Mouse (Mus musculus): ENCODE measurements around the gene Plcb4. TPM values are rescaled to one million over a fixed set of nuclear protein-coding genes. Genes with fewer than 3 reads are reported as not detected.

Plcb4 gene
- polyA plus RNA-seq, 1 experiment from 2014 or later, result 16.7 TPM

GRCm38 (mm10) chr2:135749606-135750005, 90.8 kb downstream of the Plcb4 start:
- H3K4me1 ChIP-seq (ENCODE audit: control insufficient read depth, insufficient read depth, low read length), result no peaks in the 10 kb centered on the region
- 72% methylated on average over 15 of the region's 15 CpGs for WGBS

GRCm38 (mm10) chr2:135750748-135751147, 91.9 kb downstream of the Plcb4 start:
- ATAC-seq (ENCODE audit: insufficient read depth, low FRiP score, low TSS enrichment), result no peak
- Histone ChIP-seq H3K4me2 (ENCODE audit: low read depth) (no peak overlapping the region), H3K27ac (ENCODE audit: low read depth, low read length) (no peak overlapping the region), H3K9me3 (ENCODE audit: control insufficient read depth, low read length) (no peaks in the 10 kb centered on the region), H3K9ac (ENCODE audit: low read length) (no peak overlapping the region), H3K36me3 (ENCODE audit: control insufficient read depth, insufficient read depth, low read length) (no peaks in the 10 kb centered on the region), H3K4me1 (ENCODE audit: control insufficient read depth, insufficient read depth, low read length) (no peaks in the 10 kb centered on the region), H3K27me3 (ENCODE audit: control insufficient read depth, insufficient read depth, low read length) (no peaks in the 10 kb centered on the region), H3K4me3 (ENCODE audit: low read depth, low read length) (no peak overlapping the region)
- DNase-seq (ENCODE audit: low spot score), result no peak
- 81% methylated on average over 5 of the region's 5 CpGs for WGBS

More at GRCm38 (mm10) chr2:135749606-135750005, 90.8 kb downstream of the Plcb4 start:
- Histone ChIP-seq H3K9me3 (ENCODE audit: control insufficient read depth, low read length) (no peaks in the 10 kb centered on the region), H3K27ac (ENCODE audit: low read depth, low read length) (no peak overlapping the region), H3K9ac (ENCODE audit: low read length) (no peak overlapping the region), H3K27me3 (ENCODE audit: control insufficient read depth, insufficient read depth, low read length) (no peaks in the 10 kb centered on the region), H3K36me3 (ENCODE audit: control insufficient read depth, insufficient read depth, low read length) (no peaks in the 10 kb centered on the region), H3K4me2 (ENCODE audit: low read depth) (no peak overlapping the region), H3K4me3 (ENCODE audit: low read depth, low read length) (no peak overlapping the region)
- no peak for DNase-seq (ENCODE audit: low spot score)
- ATAC-seq (ENCODE audit: insufficient read depth, low FRiP score, low TSS enrichment), result no peak

GRCm38 (mm10) chr2:135755792-135756191, 97.0 kb downstream of the Plcb4 start:
- Histone ChIP-seq H3K27ac (ENCODE audit: low read depth, low read length) (no peak overlapping the region), H3K4me1 (ENCODE audit: control insufficient read depth, insufficient read depth, low read length) (no peaks in the 10 kb centered on the region), H3K9me3 (ENCODE audit: control insufficient read depth, low read length) (no peaks in the 10 kb centered on the region), H3K9ac (ENCODE audit: low read length) (no peak overlapping the region), H3K27me3 (ENCODE audit: control insufficient read depth, insufficient read depth, low read length) (no peaks in the 10 kb centered on the region), H3K4me3 (ENCODE audit: low read depth, low read length) (no peak overlapping the region), H3K36me3 (ENCODE audit: control insufficient read depth, insufficient read depth, low read length) (no peaks in the 10 kb centered on the region), H3K4me2 (ENCODE audit: low read depth) (no peak overlapping the region)
- DNase-seq (ENCODE audit: low spot score), result no peak
- ATAC-seq (ENCODE audit: insufficient read depth, low FRiP score, low TSS enrichment), result no peak
- 90% methylated on average over 5 of the region's 5 CpGs for WGBS

GRCm38 (mm10) chr2:135757478-135757877, 98.7 kb downstream of the Plcb4 start:
- DNase-seq (ENCODE audit: low spot score) (no peak), ATAC-seq (ENCODE audit: insufficient read depth, low FRiP score, low TSS enrichment) (no peak)
- H3K36me3 ChIP-seq (ENCODE audit: control insufficient read depth, insufficient read depth, low read length), result no peaks in the 10 kb centered on the region
- H3K27me3 ChIP-seq (ENCODE audit: control insufficient read depth, insufficient read depth, low read length), result no peaks in the 10 kb centered on the region
- H3K4me2 ChIP-seq (ENCODE audit: low read depth), result no peak overlapping the region
- H3K9ac ChIP-seq (ENCODE audit: low read length), result no peak overlapping the region
- WGBS, result 91% methylated on average over 3 of the region's 3 CpGs
- no peaks in the 10 kb centered on the region for H3K4me1 ChIP-seq (ENCODE audit: control insufficient read depth, insufficient read depth, low read length)
- no peak overlapping the region for H3K4me3 ChIP-seq (ENCODE audit: low read depth, low read length)
- H3K27ac ChIP-seq (ENCODE audit: low read depth, low read length), result no peak overlapping the region
- no peaks in the 10 kb centered on the region for H3K9me3 ChIP-seq (ENCODE audit: control insufficient read depth, low read length)

GRCm38 (mm10) chr2:135759499-135760095, 100.8 kb downstream of the Plcb4 start:
- Histone ChIP-seq H3K4me1 (ENCODE audit: control insufficient read depth, insufficient read depth, low read length) (0 out of 2 replicates have a peak, but pooled peaks cover under 1% of the 10 kb centered on the region), H3K9ac (ENCODE audit: low read length) (no peak overlapping the region), H3K27ac (ENCODE audit: low read depth, low read length) (no peak overlapping the region), H3K4me2 (ENCODE audit: low read depth) (no peak overlapping the region), H3K36me3 (ENCODE audit: control insufficient read depth, insufficient read depth, low read length) (no peaks in the 10 kb centered on the region), H3K4me3 (ENCODE audit: low read depth, low read length) (no peak overlapping the region), H3K27me3 (ENCODE audit: control insufficient read depth, insufficient read depth, low read length) (no peaks in the 10 kb centered on the region), H3K9me3 (ENCODE audit: control insufficient read depth, low read length) (no peaks in the 10 kb centered on the region)
- ATAC-seq (ENCODE audit: insufficient read depth, low FRiP score, low TSS enrichment) (no peak), DNase-seq (ENCODE audit: low spot score) (no peak)
- WGBS, result 81% methylated on average over 6 of the region's 6 CpGs

- no peak for ATAC-seq (ENCODE audit: insufficient read depth, low FRiP score, low TSS enrichment)
Observed at GRCm38 (mm10) chr2:135761226-135761802, 102.5 kb downstream of the Plcb4 start.

GRCm38 (mm10) chr2:135764706-135765105, 105.9 kb downstream of the Plcb4 start:
- Histone ChIP-seq H3K27ac (ENCODE audit: low read depth, low read length) (no peak overlapping the region), H3K27me3 (ENCODE audit: control insufficient read depth, insufficient read depth, low read length) (no peaks in the 10 kb centered on the region), H3K9me3 (ENCODE audit: control insufficient read depth, low read length) (no peaks in the 10 kb centered on the region), H3K9ac (ENCODE audit: low read length) (no peak overlapping the region), H3K36me3 (ENCODE audit: control insufficient read depth, insufficient read depth, low read length) (no peaks in the 10 kb centered on the region), H3K4me3 (ENCODE audit: low read depth, low read length) (no peak overlapping the region), H3K4me1 (ENCODE audit: control insufficient read depth, insufficient read depth, low read length) (0 out of 2 replicates have a peak, but pooled peaks cover 2% of the 10 kb centered on the region), H3K4me2 (ENCODE audit: low read depth) (no peak overlapping the region)
- ATAC-seq (ENCODE audit: insufficient read depth, low FRiP score, low TSS enrichment) (no peak), DNase-seq (ENCODE audit: low spot score) (no peak)
- 51% methylated on average over 8 of the region's 8 CpGs for WGBS

More at GRCm38 (mm10) chr2:135761226-135761802, 102.5 kb downstream of the Plcb4 start:
- H3K9me3 ChIP-seq (ENCODE audit: control insufficient read depth, low read length), result no peaks in the 10 kb centered on the region
- WGBS, result 89% methylated on average over 8 of the region's 8 CpGs
- no peak overlapping the region for H3K9ac ChIP-seq (ENCODE audit: low read length)
- H3K27me3 ChIP-seq (ENCODE audit: control insufficient read depth, insufficient read depth, low read length), result no peaks in the 10 kb centered on the region
- no peaks in the 10 kb centered on the region for H3K36me3 ChIP-seq (ENCODE audit: control insufficient read depth, insufficient read depth, low read length)
- H3K4me3 ChIP-seq (ENCODE audit: low read depth, low read length), result no peak overlapping the region
- no peak overlapping the region for H3K27ac ChIP-seq (ENCODE audit: low read depth, low read length)
- DNase-seq (ENCODE audit: low spot score), result no peak
- 0 out of 2 replicates have a peak, but pooled peaks cover 2% of the 10 kb centered on the region for H3K4me1 ChIP-seq (ENCODE audit: control insufficient read depth, insufficient read depth, low read length)
- no peak overlapping the region for H3K4me2 ChIP-seq (ENCODE audit: low read depth)

GRCm38 (mm10) chr2:135766471-135767063, 107.8 kb downstream of the Plcb4 start:
- Histone ChIP-seq H3K27ac (ENCODE audit: low read depth, low read length) (no peak overlapping the region), H3K4me1 (ENCODE audit: control insufficient read depth, insufficient read depth, low read length) (0 out of 2 replicates have a peak, but pooled peaks cover 2% of the 10 kb centered on the region), H3K4me3 (ENCODE audit: low read depth, low read length) (no peak overlapping the region), H3K36me3 (ENCODE audit: control insufficient read depth, insufficient read depth, low read length) (no peaks in the 10 kb centered on the region), H3K9ac (ENCODE audit: low read length) (no peak overlapping the region), H3K4me2 (ENCODE audit: low read depth) (no peak overlapping the region), H3K9me3 (ENCODE audit: control insufficient read depth, low read length) (no peaks in the 10 kb centered on the region), H3K27me3 (ENCODE audit: control insufficient read depth, insufficient read depth, low read length) (no peaks in the 10 kb centered on the region)
- no peak for ATAC-seq (ENCODE audit: insufficient read depth, low FRiP score, low TSS enrichment)
- WGBS, result 86% methylated on average over 6 of the region's 6 CpGs
- DNase-seq (ENCODE audit: low spot score), result no peak

GRCm38 (mm10) chr2:135767535-135767934, 108.7 kb downstream of the Plcb4 start:
- Histone ChIP-seq H3K4me1 (ENCODE audit: control insufficient read depth, insufficient read depth, low read length) (0 out of 2 replicates have a peak, but pooled peaks cover 2% of the 10 kb centered on the region), H3K4me3 (ENCODE audit: low read depth, low read length) (no peak overlapping the region), H3K9me3 (ENCODE audit: control insufficient read depth, low read length) (no peaks in the 10 kb centered on the region), H3K27ac (ENCODE audit: low read depth, low read length) (no peak overlapping the region), H3K4me2 (ENCODE audit: low read depth) (no peak overlapping the region), H3K27me3 (ENCODE audit: control insufficient read depth, insufficient read depth, low read length) (no peaks in the 10 kb centered on the region), H3K9ac (ENCODE audit: low read length) (no peak overlapping the region), H3K36me3 (ENCODE audit: control insufficient read depth, insufficient read depth, low read length) (no peaks in the 10 kb centered on the region)
- 81% methylated on average over 5 of the region's 5 CpGs for WGBS
- DNase-seq (ENCODE audit: low spot score), result no peak
- no peak for ATAC-seq (ENCODE audit: insufficient read depth, low FRiP score, low TSS enrichment)

Data from neural tube, embryonic 11.5 days (tissue).